8 mouse cellular contexts compared by ENCODE assay signal in genomic region chr6:149189340-149189922, GRCm38 (mm10). TPM values are rescaled to one million over a fixed set of nuclear protein-coding genes. Genes with fewer than 3 reads are reported as not detected.
A peak's percentile ranks its signal among the peaks of the same experiment; 100 is the strongest.
DNase-seq lines count a peak whose midpoint lies in the region; ATAC-seq and TF ChIP-seq lines count a peak whose summit lies in the region.

No protein-coding gene starts in this region.

- H3K4me1 ChIP-seq in lung, embryonic 14.5 days (ENCODE audit: insufficient read depth), result peaks cover 9% of the 10 kb centered on the region
- peaks cover 14% of the 10 kb centered on the region for H3K4me1 ChIP-seq in embryonic facial prominence, embryonic 12.5 days
- H3K4me1 ChIP-seq in midbrain, postnatal 0 days (ENCODE audit: insufficient read depth, low read length), result peaks cover 7% of the 10 kb centered on the region; the same call in 1 of the 2 replicates

- no peaks in the 10 kb centered on the region for H3K9me3 ChIP-seq in lung, embryonic 14.5 days (ENCODE audit: low read depth, low read length)
- H3K9me3 ChIP-seq in embryonic facial prominence, embryonic 12.5 days, result no peaks in the 10 kb centered on the region
- H3K9me3 ChIP-seq in midbrain, postnatal 0 days (ENCODE audit: low read length), result no peaks in the 10 kb centered on the region

- peak overlapping the region; percentile 92 for H3K4me3 ChIP-seq in gastrocnemius, adult 2 months
- H3K4me3 ChIP-seq in lung, embryonic 14.5 days (ENCODE audit: low read depth, low read length), result no peak overlapping the region
- H3K4me3 ChIP-seq in embryonic facial prominence, embryonic 12.5 days, result no peak overlapping the region
- H3K4me3 ChIP-seq in midbrain, postnatal 0 days (ENCODE audit: low read depth, low read length), result no peak overlapping the region
- no peak overlapping the region for H3K4me3 ChIP-seq in left cerebral cortex, adult 2 months

- peak overlapping the region; percentile 92 for H3K27ac ChIP-seq in gastrocnemius, adult 2 months
- H3K27ac ChIP-seq in lung, embryonic 14.5 days (ENCODE audit: low read depth), result no peak overlapping the region
- no peak overlapping the region for H3K27ac ChIP-seq in embryonic facial prominence, embryonic 12.5 days
- peak overlapping the region; percentile 72; the same call in 1 of the 2 replicates for H3K27ac ChIP-seq in midbrain, postnatal 0 days (ENCODE audit: low read depth, low read length)
- H3K27ac ChIP-seq in left cerebral cortex, adult 2 months, result no peak overlapping the region; the same call in 1 of the 2 replicates

- peaks cover 1% of the 10 kb centered on the region; the same call in 1 of the 2 replicates for H3K36me3 ChIP-seq in lung, embryonic 14.5 days (ENCODE audit: insufficient read depth)
- 0 out of 2 replicates have a peak, but pooled peaks cover 3% of the 10 kb centered on the region for H3K36me3 ChIP-seq in embryonic facial prominence, embryonic 12.5 days
- H3K36me3 ChIP-seq in midbrain, postnatal 0 days (ENCODE audit: insufficient read depth, low read length), result no peaks in the 10 kb centered on the region

- H3K9ac ChIP-seq in lung, embryonic 14.5 days, result no peak overlapping the region
- H3K9ac ChIP-seq in embryonic facial prominence, embryonic 12.5 days, result no peak overlapping the region
- H3K9ac ChIP-seq in midbrain, postnatal 0 days (replicated peaks; ENCODE audit: low read length, poor library complexity, severe bottlenecking), result no peak overlapping the region

- H3K27me3 ChIP-seq in lung, embryonic 14.5 days (ENCODE audit: insufficient read depth, low read length), result no peaks in the 10 kb centered on the region
- no peaks in the 10 kb centered on the region for H3K27me3 ChIP-seq in embryonic facial prominence, embryonic 12.5 days
- no peaks in the 10 kb centered on the region for H3K27me3 ChIP-seq in midbrain, postnatal 0 days (ENCODE audit: insufficient read depth, low read length)

- ATAC-seq in lung, embryonic 14.5 days (ENCODE audit: insufficient read depth), result no peak
- ATAC-seq in embryonic facial prominence, embryonic 12.5 days (ENCODE audit: insufficient number of reproducible peaks, insufficient read depth, low FRiP score, low TSS enrichment), result no peak
- no peak for ATAC-seq in midbrain, postnatal 0 days (ENCODE audit: low FRiP score)

- DNase-seq in gastrocnemius, adult 2 months, result peak; percentile 18
- no peak for DNase-seq in gastrocnemius, adult 8-10 months (ENCODE audit: low spot score in 2 of 2)
- no peak for DNase-seq in lung, embryonic 14.5 days
- no peak for DNase-seq in lung, postnatal 4 days
- DNase-seq in midbrain, postnatal 0 days (ENCODE audit: low spot score), result no peak
- DNase-seq in left cerebral cortex, adult 11 months (ENCODE audit: low spot score), result no peak
- no peak for DNase-seq in left cerebral cortex, adult 2 months (ENCODE audit: extremely low spot score in 1 of 2, low spot score in 2 of 2)

- WGBS in lung, embryonic 14.5 days, result 92% methylated on average over 16 of the region's 16 CpGs
- 92% methylated on average over 16 of the region's 16 CpGs for WGBS in embryonic facial prominence, embryonic 12.5 days
- 94% methylated on average over 16 of the region's 16 CpGs for WGBS in midbrain, postnatal 0 days

- H3K4me2 ChIP-seq in lung, embryonic 14.5 days, result peak overlapping the region; percentile 76
- H3K4me2 ChIP-seq in embryonic facial prominence, embryonic 12.5 days (replicated peaks), result 0 out of 2 replicates have a peak overlapping the region, but pooled peaks have one; percentile 55
- peak overlapping the region; percentile 65; the same call in 1 of the 2 replicates for H3K4me2 ChIP-seq in midbrain, postnatal 0 days (ENCODE audit: low read depth, low read length, poor library complexity, severe bottlenecking)

- TF ChIP-seq CTCF in gastrocnemius, adult 2 months (IDR thresholded peaks at IDR 0.05), result no peak
- TF ChIP-seq CTCF in lung, embryonic 14.5 days (IDR thresholded peaks at IDR 0.05; ENCODE audit: low read depth), result no peak
- TF ChIP-seq CTCF in midbrain, postnatal 0 days (IDR thresholded peaks at IDR 0.05), result no peak
- no peak for TF ChIP-seq CTCF in left cerebral cortex, adult 2 months (IDR thresholded peaks at IDR 0.05)

- intact Hi-C loops in gastrocnemius, adult 2 months (cut with DNase I), result loop anchor here (5.0 to 10.0 kb wide), 3 partner anchors 47 to 975 kb away; partner anchors contain the start of gene Ergic2
- intact Hi-C loops in left cerebral cortex, adult 2 months (cut with DNase I), result loop anchor here (2.0 kb wide), 1 partner anchor 219 kb away; the partner anchor contains the start of gene Bicd1

RNA-seq across cellular contexts. Expression of gene Amn1, which starts 0.9 kb away (rescaled TPM):
- 10 to 100 TPM; 12.5 to 16.2 TPM for total RNA-seq in gastrocnemius, adult 2 months (2021)
- total RNA-seq in gastrocnemius, adult 8-10 months (2022), result 10 to 100 TPM; 16.0 to 20.6 (median 17.8) TPM
- polyA plus RNA-seq in lung, embryonic 14.5 days (2014; fragmentation: Nextera tagmentation; extraction: Ambion mirVana), result 28.2 and 30.2 TPM in 2 replicates
- 39.6 and 44.9 TPM in 2 replicates for polyA plus RNA-seq in embryonic facial prominence, embryonic 12.5 days (2016; fragmentation: Nextera tagmentation; extraction: Ambion mirVana)
- total RNA-seq in midbrain, postnatal 0 days (2014; rRNA removed), result 50.3 and 83.9 TPM in 2 replicates
- polyA plus RNA-seq in midbrain, postnatal 0 days (2015; fragmentation: Nextera tagmentation; extraction: Ambion mirVana), result 88.2 and 98.6 TPM in 2 replicates
- 10 to 100 TPM; 34.7 to 36.6 TPM for total RNA-seq in left cerebral cortex, adult 2 months (2021)

RNA-seq across cellular contexts. Expression of gene Etfbkmt, which starts 49.8 kb away (rescaled TPM):
- 10 to 100 TPM; 13.7 to 14.8 TPM for total RNA-seq in gastrocnemius, adult 2 months (2021)
- 10 to 100 TPM; 10.8 to 17.7 (median 12.8) TPM for total RNA-seq in gastrocnemius, adult 8-10 months (2022)
- 13.7 and 15.6 TPM in 2 replicates for polyA plus RNA-seq in lung, embryonic 14.5 days (2014; fragmentation: Nextera tagmentation; extraction: Ambion mirVana)
- polyA plus RNA-seq in embryonic facial prominence, embryonic 12.5 days (2016; fragmentation: Nextera tagmentation; extraction: Ambion mirVana), result 12.1 and 15.2 TPM in 2 replicates
- total RNA-seq in midbrain, postnatal 0 days (2014; rRNA removed), result 4.8 and 5.3 TPM in 2 replicates
- 5.7 and 6.8 TPM in 2 replicates for polyA plus RNA-seq in midbrain, postnatal 0 days (2015; fragmentation: Nextera tagmentation; extraction: Ambion mirVana)
- total RNA-seq in left cerebral cortex, adult 2 months (2021), result 1 to 10 TPM; 2.2 to 2.6 TPM

RNA-seq across cellular contexts. Expression of gene Gm10203, which starts 59.5 kb away (rescaled TPM):
- not detected for total RNA-seq in gastrocnemius, adult 2 months (2021)
- not detected for total RNA-seq in gastrocnemius, adult 8-10 months (2022)
- not detected in 2 replicates for polyA plus RNA-seq in lung, embryonic 14.5 days (2014; fragmentation: Nextera tagmentation; extraction: Ambion mirVana)
- not detected in 2 replicates for polyA plus RNA-seq in embryonic facial prominence, embryonic 12.5 days (2016; fragmentation: Nextera tagmentation; extraction: Ambion mirVana)
- total RNA-seq in midbrain, postnatal 0 days (2014; rRNA removed), result not detected in 2 replicates
- polyA plus RNA-seq in midbrain, postnatal 0 days (2015; fragmentation: Nextera tagmentation; extraction: Ambion mirVana), result not detected in 2 replicates
- total RNA-seq in left cerebral cortex, adult 2 months (2021), result not detected

Comparison
In these comparisons a context has a peak if more than half of its experiments do, and no peak if none do; other contexts are left out.
1. H3K27ac ChIP-seq: peak in gastrocnemius, adult 2 months (single experiment) and midbrain, postnatal 0 days (single experiment); none in lung, embryonic 14.5 days (single experiment), embryonic facial prominence, embryonic 12.5 days (single experiment) and left cerebral cortex, adult 2 months (single experiment).
2. Peak in every context shown above with its lines, with median percentiles within 50 percentile points of each other: H3K4me2 ChIP-seq.